Mouse (Mus musculus): ENCODE data around the gene Aebp1.

DNA sequence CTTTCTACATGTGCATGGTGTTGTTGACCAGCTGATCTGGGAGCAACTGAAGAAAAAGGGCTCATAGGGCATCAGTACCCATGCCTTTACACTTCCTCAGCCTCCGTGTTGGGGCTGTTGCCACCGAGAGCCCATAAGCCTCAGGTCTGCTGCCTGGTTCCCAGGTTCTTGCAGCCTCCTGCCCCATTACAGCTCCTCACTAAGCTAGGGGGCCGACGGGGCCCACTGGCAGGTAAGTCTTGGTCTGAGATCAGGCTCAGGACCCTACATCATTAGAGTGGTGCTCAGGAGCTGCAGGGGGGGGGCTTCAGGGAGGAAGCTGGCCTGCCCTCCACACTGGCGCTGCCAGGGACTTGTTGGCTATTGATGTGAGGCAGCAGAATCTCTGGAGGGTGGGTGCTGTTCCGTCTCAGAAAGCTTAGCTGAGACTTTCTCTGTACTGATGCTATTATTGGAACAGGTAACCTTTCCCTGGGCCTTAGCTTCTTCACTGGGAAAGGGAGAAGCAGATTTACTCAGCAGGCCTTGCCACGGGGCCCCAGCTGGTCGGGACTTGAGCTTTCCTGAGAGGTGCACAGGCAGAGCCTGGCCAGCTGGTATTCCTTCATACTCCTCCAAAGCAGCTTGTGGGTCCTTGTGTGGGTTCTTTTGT lies 5.1 kb upstream of the Aebp1 start:
- TF ChIP-seq POLR2A (IDR thresholded peaks at IDR 0.05; ENCODE audit: low read depth, low read length) (no peak), CTCF (IDR thresholded peaks at IDR 0.05; ENCODE audit: borderline replicate concordance, insufficient read depth, low read length) (no peak)
